Mouse (Mus musculus) T-helper 1 cell (primary cell): ENCODE measurements around the gene Atp1b2.

Source experiments
- in situ Hi-C: fragments of 300-600 bp; cut with MboI, MseI; formaldehyde crosslinking; loops from one replicate; pipeline ENCODE4 v1.15.1; 2025; ENCODE audit warnings: high pct_unique_total_duplicates

Gene Atp1b2

DNA sequence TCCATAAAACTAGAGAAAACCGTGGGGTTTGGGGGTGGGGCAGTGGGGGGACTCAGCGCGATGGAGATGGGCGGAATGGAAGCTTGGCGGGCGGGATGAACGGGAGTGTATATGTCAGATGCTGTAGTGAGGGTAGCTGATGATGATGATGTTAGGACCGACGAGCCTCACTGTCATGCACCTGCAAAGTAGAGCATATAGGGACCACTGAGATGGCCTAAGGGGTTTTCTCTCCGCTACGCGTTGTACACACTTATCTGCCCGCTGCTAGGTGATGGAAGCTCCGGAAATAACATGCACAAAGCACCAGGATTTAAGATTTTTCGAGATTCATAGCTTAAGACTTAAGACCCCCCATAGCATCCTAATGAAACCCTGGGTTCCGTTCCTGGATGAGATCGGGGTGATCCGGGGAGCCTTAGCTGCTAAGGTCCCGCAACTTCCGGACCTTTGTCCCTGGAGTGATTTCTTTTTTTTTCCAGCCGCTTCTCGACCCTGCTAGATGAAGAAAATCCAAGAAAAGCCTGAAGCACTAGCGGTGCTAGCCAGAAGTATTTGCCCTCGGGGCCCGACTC lies 25.1 kb downstream of the Atp1b2 start:
- in situ Hi-C loops: loop anchor here (5.0 kb wide), 1 partner anchor 92 kb away; the partner anchor contains the start of gene Eif4a1

DNA sequence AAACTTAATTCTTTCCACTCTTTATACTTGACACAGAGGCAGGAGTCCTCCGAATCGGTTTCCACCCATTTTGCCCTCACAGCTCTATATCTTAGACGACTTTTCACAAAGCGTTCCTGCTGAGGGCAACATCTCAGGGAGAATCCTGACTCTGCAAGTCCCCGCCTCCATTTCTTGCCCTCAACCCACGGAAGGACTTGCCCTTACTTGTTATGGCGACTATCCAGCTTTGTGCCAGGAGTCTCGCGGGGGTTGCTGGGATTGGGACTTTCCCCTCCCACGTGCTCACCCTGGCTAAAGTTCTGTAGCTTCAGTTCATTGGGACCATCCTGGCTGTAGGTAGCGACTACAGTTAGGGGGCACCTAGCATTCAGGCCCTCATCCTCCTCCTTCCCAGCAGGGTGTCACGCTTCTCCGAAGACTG lies 25.6 kb downstream of the Atp1b2 start, which contains the start of the genes Wrap53 and Trp53:
TSS of gene Wrap53 (minus strand) at position 165 of the 424 bp plus-strand sequence.
TSS of gene Trp53 (plus strand) at position 269 of the 424 bp plus-strand sequence.
- in situ Hi-C loops: loop anchor here (5.0 kb wide), 1 partner anchor 92 kb away; the partner anchor contains the start of gene Eif4a1

DNA sequence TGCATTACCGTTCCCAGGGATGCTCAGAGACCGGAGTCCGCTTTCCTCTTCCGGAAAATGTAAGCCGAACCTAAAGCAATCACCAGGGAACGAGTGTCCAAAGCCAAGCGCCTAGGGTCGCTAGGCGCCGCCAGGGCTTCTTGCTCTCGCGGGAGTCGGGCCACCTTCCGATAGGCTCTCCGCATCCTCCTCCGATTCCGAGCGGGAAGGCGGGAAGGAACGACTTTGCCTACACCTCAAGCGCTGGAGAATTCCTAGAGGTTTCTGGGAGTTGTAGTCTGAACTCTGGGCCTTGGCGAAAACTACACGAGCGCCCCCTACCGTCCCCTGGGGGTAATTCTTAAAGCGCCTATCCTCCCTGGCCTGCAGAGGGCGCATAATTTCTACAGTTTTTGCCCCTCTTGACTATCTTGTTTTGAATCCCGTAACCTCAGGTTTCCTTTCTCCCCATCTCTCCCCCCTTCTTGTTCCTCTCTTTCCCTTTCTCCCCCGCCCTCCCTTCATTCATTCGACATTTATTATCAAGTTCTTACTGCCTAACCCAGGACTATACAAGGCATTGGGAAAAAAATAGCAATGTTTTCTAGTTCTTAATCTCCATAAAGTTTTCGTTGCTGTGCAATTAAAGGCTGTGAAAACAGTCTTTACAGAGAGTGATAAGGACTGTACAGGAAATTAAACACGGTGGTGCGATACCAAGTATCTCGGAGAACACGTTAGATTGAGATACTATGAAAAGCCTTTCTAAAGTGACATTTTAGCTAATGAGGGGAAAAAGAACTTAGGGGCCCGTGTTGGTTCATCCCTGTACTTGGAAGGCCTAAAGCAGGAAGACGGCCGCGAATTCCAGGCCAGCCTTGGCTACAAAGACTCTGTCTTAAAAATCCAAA lies 26.4 kb downstream of the Atp1b2 start:
- in situ Hi-C loops: loop anchor here (5.0 kb wide), 1 partner anchor 93 kb away; the partner anchor contains the start of gene Eif4a1

DNA sequence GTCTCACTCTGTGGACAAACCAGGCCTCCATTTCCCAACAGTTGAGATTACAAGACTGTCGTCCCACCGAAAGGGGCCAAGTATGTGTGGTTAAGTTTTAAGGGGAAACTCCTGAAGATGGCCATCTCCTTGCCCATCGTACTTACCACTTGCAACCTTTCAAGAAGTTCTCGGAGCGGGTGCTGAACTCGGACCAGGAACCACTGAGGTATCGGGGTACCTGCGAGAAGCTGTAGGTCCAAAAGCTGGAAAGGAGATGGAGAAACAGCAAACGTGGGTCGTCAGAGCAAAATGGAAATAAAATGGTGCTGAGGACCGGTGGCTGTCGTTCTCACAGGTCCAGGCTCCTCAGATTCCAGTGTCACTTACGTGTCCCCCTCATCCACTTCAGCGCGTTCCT lies 27.4 kb downstream of the Atp1b2 start:
- in situ Hi-C loops: no loop called here

DNA sequence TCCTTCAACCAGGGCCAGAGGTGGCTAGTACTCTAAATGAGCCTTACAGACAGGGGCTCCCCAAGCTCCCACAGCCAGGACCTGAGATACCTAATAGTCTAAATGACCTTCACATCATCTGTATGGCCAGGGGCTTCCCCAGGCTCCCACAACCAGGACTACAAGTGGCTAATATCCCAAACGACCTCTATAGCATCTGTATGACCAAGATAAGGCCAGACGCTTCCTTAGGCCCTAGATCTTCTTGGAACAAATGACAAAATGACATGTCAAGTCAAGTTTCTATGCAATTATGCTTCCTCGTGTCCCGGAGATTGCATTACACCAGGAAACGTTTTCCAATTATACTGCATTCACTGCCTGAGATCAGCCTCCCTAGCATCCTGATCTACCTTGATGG lies 29.4 kb downstream of the Atp1b2 start:
- in situ Hi-C loops: no loop called here

DNA sequence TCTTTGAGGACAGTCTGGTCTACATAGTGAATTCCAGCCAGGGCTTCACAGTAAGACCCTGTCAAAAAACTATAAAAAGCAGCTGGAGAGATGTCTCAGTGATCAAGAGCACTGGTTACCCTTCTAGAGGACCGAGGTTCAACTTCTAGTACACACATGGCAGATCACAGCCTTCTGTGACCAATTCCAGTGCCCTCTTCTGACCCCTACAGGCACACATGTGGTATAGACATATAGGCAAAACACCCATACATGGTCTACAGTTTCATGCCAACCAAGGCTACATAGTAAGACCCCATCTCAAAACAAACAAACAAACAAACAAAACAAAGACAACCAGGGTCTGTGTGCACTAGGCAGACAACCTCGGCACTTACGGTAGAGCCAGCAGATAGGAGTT lies 30.5 kb downstream of the Atp1b2 start:
- in situ Hi-C loops: no loop called here

DNA sequence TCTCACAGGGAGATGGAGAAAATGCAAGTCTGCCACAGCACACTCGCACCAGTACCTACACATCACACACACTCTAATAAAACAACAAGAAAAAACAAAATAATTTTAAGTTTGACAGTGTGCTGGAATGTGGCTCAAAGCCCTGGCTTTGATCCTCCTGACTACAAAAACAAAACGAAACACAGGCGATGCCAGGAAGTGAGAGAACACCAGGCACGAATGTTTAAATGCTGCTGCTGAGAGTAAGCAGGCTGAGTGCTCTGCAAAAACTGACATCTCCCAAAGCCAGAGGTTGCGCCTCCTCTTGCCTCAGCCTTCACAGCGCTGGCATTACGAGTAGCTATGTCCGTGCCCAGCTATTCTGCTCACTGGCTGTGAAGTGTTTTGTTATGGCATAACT lies 40.6 kb downstream of the Atp1b2 start:
- in situ Hi-C loops: no loop called here

DNA sequence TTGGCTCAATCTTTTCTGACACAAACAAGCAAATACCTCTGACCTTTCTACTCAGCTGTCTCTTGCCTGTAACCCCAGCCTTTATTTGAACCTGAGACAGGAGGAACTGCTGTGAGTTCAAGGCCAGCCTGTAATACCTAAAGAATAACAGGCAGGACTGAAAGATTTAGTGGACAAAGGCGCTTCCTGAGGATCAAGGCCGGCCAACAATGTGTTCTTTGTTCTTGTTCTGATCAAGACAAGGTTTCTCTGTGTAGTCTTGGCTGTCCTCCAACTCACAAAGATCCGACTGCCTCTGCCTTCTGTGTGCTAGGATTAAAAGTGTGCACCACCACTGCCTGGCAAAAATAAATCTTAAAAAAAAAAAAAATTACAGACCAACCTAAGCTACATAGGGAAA lies 41.4 kb downstream of the Atp1b2 start:
- in situ Hi-C loops: no loop called here

DNA sequence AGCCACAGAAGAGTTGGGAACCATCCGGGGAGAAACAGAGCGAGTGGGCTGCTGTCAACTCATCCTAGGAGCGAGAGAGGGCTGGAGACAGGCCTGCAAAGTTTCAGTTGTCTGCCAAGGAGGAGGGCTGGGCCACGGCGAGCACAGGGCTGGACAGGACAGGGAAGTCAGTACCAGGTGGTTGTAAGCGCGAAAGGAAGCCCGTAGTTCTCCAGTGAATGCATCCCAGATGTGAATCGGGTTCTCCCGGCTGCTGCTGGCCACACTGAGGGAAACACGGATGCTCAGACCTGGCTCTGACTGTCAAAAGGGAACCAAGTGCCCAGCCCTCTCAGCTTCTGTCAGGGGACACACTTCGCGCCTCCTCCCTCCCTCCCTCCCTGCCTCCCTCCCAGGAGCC lies 42.4 kb downstream of the Atp1b2 start:
- in situ Hi-C loops: no loop called here

DNA sequence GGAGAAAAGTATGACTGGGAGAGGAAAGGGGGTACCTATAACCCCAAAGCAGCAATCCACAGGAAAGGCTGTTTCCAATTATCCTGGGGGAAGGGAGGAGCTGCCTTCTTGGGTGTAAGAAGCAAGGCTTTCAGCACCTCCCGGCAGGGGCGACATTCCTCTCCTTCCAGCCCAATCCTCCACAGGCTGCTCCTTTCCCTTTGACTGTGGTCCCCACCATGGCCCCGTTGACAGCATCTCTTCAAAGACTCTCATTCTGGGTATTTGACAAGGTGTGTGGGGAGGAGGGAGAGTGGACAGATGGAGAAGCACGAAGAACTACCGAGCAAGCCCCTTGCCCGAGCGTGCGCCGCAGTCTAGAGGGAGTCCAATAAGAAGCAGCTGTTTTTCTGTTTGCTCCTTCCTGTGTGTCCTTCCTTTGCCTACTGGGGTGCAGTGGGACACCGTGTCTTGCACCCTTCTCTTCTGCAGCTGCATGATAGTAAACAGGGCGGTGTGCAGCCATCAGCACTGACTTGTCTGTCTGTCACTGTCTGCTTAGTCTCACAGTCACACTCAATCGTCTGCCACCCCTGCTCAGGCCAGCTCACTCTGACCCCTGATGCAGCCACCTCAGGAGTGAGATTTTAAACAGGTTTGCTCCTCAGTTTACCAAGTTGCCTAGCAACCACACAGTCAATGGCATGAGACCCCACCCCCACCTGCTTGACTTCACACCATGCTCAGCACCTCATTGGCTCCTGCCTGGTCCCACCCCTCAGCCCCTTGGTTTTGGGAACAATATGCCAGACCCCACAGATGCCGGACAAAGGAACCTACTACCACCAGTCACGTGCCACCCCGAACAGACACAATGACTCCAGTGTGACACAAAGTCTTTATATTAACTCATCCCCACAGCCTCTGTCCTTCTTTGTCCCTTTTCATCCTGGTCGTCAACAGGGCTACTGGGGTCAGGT lies 44.6 kb downstream of the Atp1b2 start:
- in situ Hi-C loops: no loop called here

DNA sequence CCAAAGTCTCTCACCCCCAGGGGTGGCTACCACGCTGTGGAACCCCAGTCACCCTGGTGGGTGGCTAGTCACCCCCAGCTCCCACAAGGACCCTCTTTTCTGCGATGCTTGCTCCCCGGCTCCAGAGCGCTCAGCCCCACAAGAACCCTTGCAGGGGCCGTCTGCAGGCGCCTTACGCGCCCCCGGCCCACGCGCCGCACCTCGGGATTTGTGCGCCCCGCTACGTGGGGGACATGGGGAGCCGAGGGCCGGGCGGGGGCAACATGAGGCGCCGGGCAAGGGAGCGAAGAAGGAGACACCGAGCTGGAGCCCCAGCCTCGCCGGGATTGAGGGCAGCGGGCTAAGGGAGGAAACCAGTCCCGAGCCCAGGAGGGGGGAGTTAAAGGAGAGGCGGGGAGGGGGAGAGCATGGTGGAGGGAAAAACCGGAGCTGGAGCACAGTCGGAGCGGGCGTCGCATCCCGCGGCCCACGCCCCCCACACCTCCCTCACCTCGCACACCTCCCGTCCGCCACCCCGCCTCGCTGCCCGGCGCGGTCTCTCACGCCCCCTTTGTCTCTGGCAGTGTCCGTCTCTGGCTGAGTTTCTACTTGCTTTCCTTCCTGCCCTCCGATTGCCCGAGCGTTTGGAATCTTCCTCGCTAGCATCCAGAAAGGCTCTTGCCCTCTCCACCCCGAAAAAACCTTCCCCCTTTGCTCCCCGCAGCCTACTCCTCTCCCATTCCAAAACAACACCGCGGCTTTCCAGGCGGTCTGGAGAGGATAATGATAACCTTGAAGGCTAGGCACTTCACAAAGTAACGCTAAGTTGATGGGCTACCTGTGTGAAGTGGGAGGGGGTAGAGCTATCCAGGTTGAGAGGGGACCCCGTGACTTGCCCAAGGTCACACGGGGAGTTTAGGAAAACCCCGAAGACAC lies 45.6 kb downstream of the Atp1b2 start, which contains the start of gene Efnb3:
TSS of gene Efnb3 (minus strand) at position 355 of the 915 bp plus-strand sequence.
- in situ Hi-C loops: no loop called here

DNA sequence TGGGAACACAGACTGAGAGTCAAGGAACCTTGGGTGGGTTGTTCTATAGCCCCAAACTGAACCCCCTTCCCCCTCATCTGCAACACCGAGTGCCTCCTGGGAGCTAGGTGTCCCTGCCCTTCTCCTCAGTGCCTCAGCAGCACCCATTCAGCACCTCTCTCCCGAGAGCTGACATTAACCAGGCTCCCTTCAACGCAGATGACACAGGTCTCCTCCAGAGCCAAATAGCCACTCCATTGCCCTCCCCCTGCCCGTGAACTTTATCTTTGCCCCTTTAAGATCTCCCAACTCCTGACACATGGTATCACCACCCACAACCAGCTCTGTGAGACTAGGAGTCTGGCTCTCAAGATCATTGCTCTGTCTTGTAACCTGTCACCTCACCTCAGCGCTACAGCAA lies 46.6 kb downstream of the Atp1b2 start:
- in situ Hi-C loops: no loop called here

DNA sequence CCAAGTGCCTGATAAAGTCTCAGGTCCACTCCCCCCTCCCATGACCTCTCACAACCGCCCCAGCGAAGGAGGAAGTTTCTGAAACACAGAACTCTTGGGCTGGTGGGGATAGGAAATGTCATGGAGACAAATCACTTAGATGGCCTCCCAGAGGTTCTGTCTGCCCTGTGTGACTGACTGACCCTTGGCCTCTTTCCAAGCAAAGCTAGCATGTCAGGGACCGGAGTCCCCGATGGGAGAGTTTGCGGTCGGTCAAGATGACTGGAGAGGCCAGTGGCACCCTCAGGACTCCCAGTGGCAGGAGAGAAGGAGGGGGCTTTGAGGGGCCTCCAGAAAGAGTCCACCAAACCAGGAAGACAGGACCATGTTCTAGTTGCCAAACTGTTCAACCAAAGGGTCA lies 47.0 kb downstream of the Atp1b2 start:
- in situ Hi-C loops: no loop called here

DNA sequence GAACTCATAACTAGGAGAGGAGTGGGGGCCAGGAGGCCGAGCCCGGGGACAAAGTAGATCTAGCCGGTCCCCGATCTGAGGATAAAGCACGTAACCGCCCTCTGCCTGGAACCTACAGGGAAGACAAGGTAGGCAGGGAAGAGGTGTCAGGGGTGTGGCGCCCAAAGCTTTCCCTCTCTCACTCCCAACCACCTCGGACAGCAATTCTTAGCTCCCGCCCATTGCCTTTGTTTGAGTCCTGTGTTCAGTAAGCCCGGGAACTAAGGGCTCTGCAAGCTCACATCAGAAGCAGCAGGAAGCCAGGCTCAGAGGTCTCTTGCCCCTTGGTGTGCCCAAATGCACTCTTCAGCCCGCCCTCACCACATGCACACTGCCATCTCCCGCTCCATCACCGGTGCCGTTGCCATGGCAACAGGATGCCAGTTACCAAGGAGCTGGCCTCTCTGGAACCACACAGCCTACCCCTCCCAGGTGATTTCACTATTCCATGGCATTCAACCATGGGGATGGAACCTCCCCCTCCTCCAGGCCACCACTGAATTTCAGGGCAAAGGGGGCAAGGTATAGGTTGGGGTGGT lies 48.3 kb downstream of the Atp1b2 start:
- in situ Hi-C loops: no loop called here

DNA sequence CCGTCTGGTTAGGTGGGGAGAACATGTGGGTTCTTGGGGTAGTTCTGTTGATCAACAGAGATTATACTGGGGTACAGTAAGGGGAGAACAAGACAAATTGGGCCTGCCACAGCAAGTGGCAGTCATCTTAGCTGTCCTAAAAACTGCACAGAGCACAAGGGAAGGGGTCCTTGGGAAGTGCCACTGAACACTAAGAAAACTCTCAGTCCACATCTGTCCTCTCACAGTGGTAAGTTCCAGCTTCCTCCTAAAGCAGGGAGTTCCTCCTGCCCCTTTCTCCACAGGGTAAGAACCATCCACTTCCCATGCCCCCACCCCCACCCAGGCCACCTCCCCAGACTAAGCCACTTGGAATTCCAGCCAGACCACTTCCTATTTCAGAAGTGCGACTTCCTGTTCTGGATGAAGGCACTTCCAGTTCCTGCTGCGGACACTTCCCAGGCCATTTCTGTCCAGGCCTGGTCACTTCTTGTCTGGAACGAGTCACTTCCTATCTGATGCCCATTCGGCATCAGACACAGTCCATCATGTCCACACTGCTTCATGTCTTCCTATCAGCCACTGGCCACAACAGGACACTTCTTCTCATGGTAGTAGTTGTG lies 51.1 kb downstream of the Atp1b2 start:
- in situ Hi-C loops: no loop called here

DNA sequence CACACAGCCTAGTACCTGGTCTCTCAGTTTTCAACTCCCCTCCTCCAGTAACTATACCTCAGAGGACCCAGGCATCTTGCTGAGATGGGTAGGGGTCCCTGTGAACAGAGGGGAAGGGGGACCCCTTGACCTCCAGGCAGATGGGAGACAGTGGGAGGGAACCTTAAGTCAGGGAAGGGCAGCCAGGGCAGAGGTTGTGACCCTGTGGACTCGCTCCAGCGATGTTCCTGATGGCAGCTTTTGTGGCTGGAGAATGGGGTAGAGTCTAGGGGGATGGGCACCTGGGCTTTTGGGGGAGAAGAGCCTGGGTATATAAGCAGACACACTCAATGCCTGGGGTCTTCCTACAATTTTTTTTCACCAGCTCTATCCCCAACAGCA lies 52.4 kb downstream of the Atp1b2 start:
- in situ Hi-C loops: no loop called here

DNA sequence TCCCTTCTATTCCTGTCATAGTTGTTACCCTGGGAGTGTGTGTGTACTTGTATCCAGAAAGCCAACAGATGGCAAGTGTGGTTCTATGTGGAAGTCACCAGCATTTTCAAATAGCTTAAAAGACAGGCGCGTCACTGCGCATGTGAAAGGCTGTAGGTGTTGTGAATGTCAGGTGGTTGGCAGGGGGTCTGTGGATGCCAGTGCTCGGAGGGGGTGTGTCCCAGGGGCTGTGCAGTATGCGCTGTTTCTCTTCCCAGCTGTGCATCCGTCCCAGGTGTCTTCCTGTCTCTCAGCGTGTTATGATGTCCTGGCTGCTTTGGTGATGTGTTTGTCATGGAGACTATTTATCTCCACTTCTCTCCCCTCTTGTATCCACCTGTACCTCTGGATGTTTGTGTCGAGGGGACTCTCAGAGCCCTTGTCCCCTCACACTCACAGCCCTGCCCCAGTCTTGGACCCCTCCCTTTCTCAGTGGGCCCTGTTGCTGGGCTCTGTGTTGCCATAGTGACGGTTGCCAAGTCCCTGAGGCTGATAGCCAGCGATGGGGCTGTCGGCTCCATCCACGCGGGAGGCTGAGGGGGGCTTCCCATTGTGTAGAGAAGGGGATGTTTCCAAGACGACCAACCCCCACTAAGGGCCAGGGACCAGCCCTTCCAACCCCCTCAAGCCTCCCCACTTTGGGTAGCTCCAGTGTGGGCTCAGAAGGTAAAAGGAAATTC lies 53.0 kb downstream of the Atp1b2 start:
- in situ Hi-C loops: no loop called here

DNA sequence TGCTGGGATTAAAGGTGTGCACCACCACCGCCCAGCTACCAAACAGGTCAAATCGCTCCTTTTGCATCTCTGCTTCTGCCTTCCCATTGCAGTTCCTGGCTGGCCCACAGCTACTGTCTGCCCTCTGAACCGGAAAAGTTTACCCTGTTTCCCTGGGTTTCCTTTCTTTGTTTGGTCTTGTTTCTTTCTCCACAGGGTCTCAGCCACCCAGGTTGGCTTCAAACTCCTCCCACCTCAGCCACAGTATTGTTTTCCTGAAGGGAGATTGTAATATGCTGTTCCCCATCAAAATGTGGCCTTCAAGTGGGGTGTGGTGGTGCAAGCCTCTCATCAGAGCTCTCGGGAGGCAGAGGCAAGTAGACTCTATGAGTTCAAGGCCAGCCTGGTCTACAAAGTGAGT lies 54.4 kb downstream of the Atp1b2 start:
- in situ Hi-C loops: no loop called here
